Mouse (Mus musculus) heart, postnatal 0 days (tissue): Measurements from ENCODE around the gene Tmem109. TPM values are rescaled to one million over a fixed set of nuclear protein-coding genes. Genes with fewer than 3 reads are reported as not detected.

Source experiments
- ATAC-seq: fragments of 200-750 bp; cut with Nextera tagmentation; 2 replicates; pipeline ENCODE4 v1.8.0; 2017; ENCODE audit warnings: low read depth, moderate number of reproducible peaks, moderate library complexity; ENCODE audit not compliant: insufficient read depth
- DNase-seq: peaks from one replicate; pipeline ENCODE4 v3.0.0-alpha.2; 2016; ENCODE audit warnings: low spot score
- H3K27ac ChIP-seq: fragments of 300-500 bp; sonication (generic); 2 replicates; pipeline ENCODE4 v1.5.1; 2014; ENCODE audit warnings: low read depth, mild to moderate bottlenecking
- H3K27me3 ChIP-seq: fragments of 300-500 bp; sonication (generic); 2 replicates; pipeline ENCODE4 v1.6.1; 2014; ENCODE audit warnings: low read length, mixed read lengths; ENCODE audit not compliant: control insufficient read depth, insufficient read depth
- H3K36me3 ChIP-seq: fragments of 300-500 bp; sonication (generic); replicated peaks from 2 replicates; pipeline ENCODE4 v1.6.1; 2014; ENCODE audit warnings: low read length, mixed read lengths; ENCODE audit not compliant: control insufficient read depth, insufficient read depth
- H3K4me1 ChIP-seq: fragments of 300-500 bp; sonication (generic); 2 replicates; pipeline ENCODE4 v1.6.1; 2014; ENCODE audit warnings: antibody characterized with exemption; ENCODE audit not compliant: control insufficient read depth, insufficient read depth
- H3K4me2 ChIP-seq: fragments of 300-500 bp; sonication (generic); 2 replicates; pipeline ENCODE4 v1.6.1; 2014; ENCODE audit warnings: low read depth, mild to moderate bottlenecking, low read length, moderate library complexity
- H3K4me3 ChIP-seq: fragments of 300-500 bp; sonication (generic); 2 replicates; pipeline ENCODE4 v1.5.1; 2014; ENCODE audit warnings: low read depth, low read length
- H3K9ac ChIP-seq: fragments of 300-500 bp; sonication (generic); replicated peaks from 2 replicates; pipeline ENCODE4 v1.6.1; 2014; ENCODE audit warnings: low read depth, low read length, mixed read lengths
- H3K9me3 ChIP-seq: fragments of 300-500 bp; sonication (generic); replicated peaks from 2 replicates; pipeline ENCODE4 v1.6.1; 2016; ENCODE audit warnings: low read length; ENCODE audit not compliant: control insufficient read depth
- CTCF ChIP-seq: IDR thresholded peaks from 2 replicates; pipeline ENCODE4 v1.5.1; 2016; ENCODE audit warnings: antibody characterized with exemption, control low read depth, low read depth
- EP300 ChIP-seq: IDR thresholded peaks from 2 replicates; pipeline ENCODE4 v1.6.1; 2016; ENCODE audit warnings: antibody characterized with exemption, low read depth
- WGBS: fragments of 180-500 bp; shearing (Covaris S2); extraction: QIAGEN DNeasy Blood & Tissue Kit; methylation state at CpG from one replicate; pipeline ENCODE4 v1.1.7; 2014; 5-methylcytosine and 5-hydroxymethylcytosine counted together
- polyA plus RNA-seq: library from polyadenylated mRNA; unstranded; fragments of >200 nt; fragmentation: Nextera tagmentation; extraction: Ambion mirVana; gene quantifications from 2 replicates; pipeline ENCODE4 v1.2.1, GENCODE M21; 2015
- total RNA-seq: library from RNA; depleted of rRNA; stranded (reverse); fragments of >200 nt; gene quantifications from 2 replicates; pipeline ENCODE4 v1.2.3, GENCODE M21; 2014; ENCODE audit warnings: low replicate concordance

Tmem109 gene
- total and polyA plus RNA-seq, 2 experiments from 2014 or later: 80.6 to 85.8 TPM

- Histone ChIP-seq H3K27me3 (no peaks in the 10 kb centered on the region), H3K4me2 (no peak overlapping the region), H3K9ac (no peak overlapping the region), H3K27ac (peak overlapping the region; percentile 94), H3K4me3 (no peak overlapping the region), H3K4me1 (peaks cover 40% of the 10 kb centered on the region), H3K9me3 (no peaks in the 10 kb centered on the region), H3K36me3 (peaks cover 30% of the 10 kb centered on the region)
- TF ChIP-seq CTCF: no peak
- TF ChIP-seq EP300: peak; percentile 85
- peak; percentile 65 for ATAC-seq
- peak; percentile 71 for DNase-seq
- 17% methylated on average over 6 of the region's 6 CpGs for WGBS
These were observed 27.4 kb upstream of the Tmem109 start for GRCm38 (mm10) chr19:10909087-10909721.

- H3K9me3 ChIP-seq: no peaks in the 10 kb centered on the region
- H3K27ac ChIP-seq: peak overlapping the region; percentile 94
- no peak overlapping the region for H3K9ac ChIP-seq
- H3K4me1 ChIP-seq: peaks cover 35% of the 10 kb centered on the region; the same call in 1 of the 2 replicates
- no peak for ATAC-seq
- WGBS: 36% methylated on average over 3 of the region's 3 CpGs
- no peak overlapping the region for H3K4me3 ChIP-seq
- H3K4me2 ChIP-seq: no peak overlapping the region
- TF ChIP-seq EP300: no peak
- peak; percentile 86 for TF ChIP-seq CTCF
- H3K27me3 ChIP-seq: no peaks in the 10 kb centered on the region
- peaks cover 43% of the 10 kb centered on the region for H3K36me3 ChIP-seq
- peak; percentile 70 for DNase-seq
These were observed 26.1 kb upstream of the Tmem109 start for GRCm38 (mm10) chr19:10907891-10908290.

GRCm38 (mm10) chr19:10905728-10906000, 23.9 kb upstream of the Tmem109 start:
- no peak for TF ChIP-seq CTCF
- no peak for TF ChIP-seq EP300
- Histone ChIP-seq H3K36me3 (peaks cover 65% of the 10 kb centered on the region), H3K9me3 (no peaks in the 10 kb centered on the region), H3K27me3 (no peaks in the 10 kb centered on the region), H3K4me2 (no peak overlapping the region), H3K4me3 (no peak overlapping the region), H3K27ac (peak overlapping the region; percentile 88), H3K4me1 (peaks cover 27% of the 10 kb centered on the region; the same call in 1 of the 2 replicates), H3K9ac (no peak overlapping the region)
- WGBS: 27% methylated on average over 5 of the region's 5 CpGs
- ATAC-seq (no peak; the same call in 1 of the 2 replicates), DNase-seq (no peak)

- Histone ChIP-seq H3K4me1 (peaks cover 27% of the 10 kb centered on the region), H3K36me3 (peaks cover 71% of the 10 kb centered on the region), H3K9ac (no peak overlapping the region), H3K9me3 (no peaks in the 10 kb centered on the region), H3K27ac (peak overlapping the region; percentile 88), H3K4me2 (no peak overlapping the region), H3K27me3 (no peaks in the 10 kb centered on the region), H3K4me3 (no peak overlapping the region)
- no peak for TF ChIP-seq CTCF
- TF ChIP-seq EP300: peak; percentile 2; the same call in 1 of the 2 replicates
- DNase-seq: peak; percentile 70
- peak; percentile 60 for ATAC-seq
- 12% methylated on average over 7 of the region's 7 CpGs for WGBS
These were observed 23.3 kb upstream of the Tmem109 start for GRCm38 (mm10) chr19:10904927-10905727.

- H3K9ac ChIP-seq: no peak overlapping the region
- ATAC-seq: no peak
- peaks cover 31% of the 10 kb centered on the region for H3K4me1 ChIP-seq
These were observed 22.7 kb upstream of the Tmem109 start for GRCm38 (mm10) chr19:10904512-10904911.

More at GRCm38 (mm10) chr19:10904512-10904911, 22.7 kb upstream of the Tmem109 start:
- Histone ChIP-seq H3K4me3 (no peak overlapping the region), H3K27ac (peak overlapping the region; percentile 88), H3K36me3 (peaks cover 77% of the 10 kb centered on the region), H3K4me2 (no peak overlapping the region), H3K9me3 (no peaks in the 10 kb centered on the region), H3K27me3 (no peaks in the 10 kb centered on the region)
- 70% methylated on average over 5 of the region's 5 CpGs for WGBS
- no peak for DNase-seq
- no peak for TF ChIP-seq EP300
- TF ChIP-seq CTCF: no peak
